ENCODE assay signal across 22 mouse cellular contexts in genomic region chr14:58003852-58004251, GRCm38 (mm10). TPM values are rescaled to one million over a fixed set of nuclear protein-coding genes. Genes with fewer than 3 reads are reported as not detected.
A peak's percentile ranks its signal among the peaks of the same experiment; 100 is the strongest.
DNase-seq lines count a peak whose midpoint lies in the region; TF ChIP-seq lines count a peak whose summit lies in the region.
"Had no signal": no experiment of that assay in that cellular context is flagged by ENCODE, and none has a peak within 500 bp of the region (broad histone marks: within the 10 kb centered on the region; RNA-seq: fewer than 3 reads in every experiment).

No protein-coding gene starts in this region.

- no peaks in the 10 kb centered on the region for H3K9me3 ChIP-seq in heart, embryonic 10.5 days
- H3K9me3 ChIP-seq: embryonic facial prominence, embryonic 10.5 days; embryonic facial prominence, embryonic 12.5 days; forebrain, embryonic 13.5 days; forebrain, embryonic 15.5 days had no signal

- H3K79me2 ChIP-seq in myocyte (ENCODE audit: control insufficient read depth, insufficient read depth): peaks cover under 1% of the 10 kb centered on the region

- intact Hi-C loops in gastrocnemius, postnatal 36 days (cut with DNase I): no loop called here
- intact Hi-C loops in left cerebral cortex, postnatal 36 days (cut with DNase I): no loop called here

- TF ChIP-seq POLR2A in myocyte (IDR thresholded peaks at IDR 0.05; ENCODE audit: insufficient read length, low read depth): no peak

- H3K4me2 ChIP-seq in myocyte (ENCODE audit: low read depth): peak overlapping the region; percentile 28
- H3K4me2 ChIP-seq: embryonic facial prominence, embryonic 12.5 days; forebrain, embryonic 13.5 days; forebrain, embryonic 15.5 days had no signal

- no peaks in the 10 kb centered on the region for H3K36me3 ChIP-seq in heart, embryonic 10.5 days
- H3K36me3 ChIP-seq in myocyte (ENCODE audit: control insufficient read depth, insufficient read depth): no peaks in the 10 kb centered on the region
- H3K36me3 ChIP-seq: embryonic facial prominence, embryonic 10.5 days; embryonic facial prominence, embryonic 12.5 days; forebrain, embryonic 15.5 days had no signal

- peaks cover 4% of the 10 kb centered on the region; the same call in 1 of the 2 replicates for H3K4me1 ChIP-seq in heart, embryonic 10.5 days
- H3K4me1 ChIP-seq: embryonic facial prominence, embryonic 12.5 days had no signal

- peak; percentile 22 for DNase-seq in heart, adult 11 months
- no peak for DNase-seq in heart, embryonic 10.5 days (ENCODE audit: low spot score)
- DNase-seq in brain, adult 2 months (ENCODE audit: low read depth, low spot score): peak; percentile 60
- DNase-seq in gastrocnemius, postnatal 36 days: no peak
- DNase-seq in left cerebral cortex, postnatal 36 days (ENCODE audit: low spot score in 2 of 2): no peak
- no peak for DNase-seq in spleen, adult 18-20 months
- DNase-seq: adrenal gland, adult 8-10 months; adrenal gland, postnatal 14 days; adrenal gland, postnatal 36 days; B cell, adult 2 months; cerebellum, adult 11-12 months; cerebellum, adult 2 months; cerebellum, adult 9-10 months; cerebellum, postnatal 10 days; cerebellum, postnatal 25 days; forebrain, postnatal 0 days had no signal

- H3K27ac ChIP-seq in heart, embryonic 10.5 days: no peak overlapping the region
- H3K27ac ChIP-seq: embryonic facial prominence, embryonic 10.5 days; embryonic facial prominence, embryonic 12.5 days; forebrain, embryonic 13.5 days; forebrain, embryonic 15.5 days had no signal

- 49% methylated on average over 6 of the region's 6 CpGs for WGBS in heart, embryonic 10.5 days

- no peak overlapping the region for H3K4me3 ChIP-seq in heart, embryonic 10.5 days
- H3K4me3 ChIP-seq in myocyte: no peak overlapping the region
- H3K4me3 ChIP-seq: embryonic facial prominence, embryonic 10.5 days; embryonic facial prominence, embryonic 12.5 days; forebrain, embryonic 13.5 days; forebrain, embryonic 15.5 days had no signal

- H3ac ChIP-seq in myocyte (ENCODE audit: control insufficient read depth, insufficient read length): no peak overlapping the region

- H3K27me3 ChIP-seq in heart, embryonic 10.5 days (ENCODE audit: insufficient read depth, poor library complexity, severe bottlenecking): no peaks in the 10 kb centered on the region
- H3K27me3 ChIP-seq in myocyte (ENCODE audit: control insufficient read depth, insufficient read depth, insufficient read length): no peaks in the 10 kb centered on the region
- H3K27me3 ChIP-seq: embryonic facial prominence, embryonic 12.5 days; forebrain, embryonic 13.5 days; forebrain, embryonic 15.5 days; Patski had no signal

TF ChIP-seq in myocyte, 11 proteins besides CTCF, POLR2A, EP300 and RAD21:
- TF ChIP-seq USF1 (IDR thresholded peaks at IDR 0.05; ENCODE audit: low read depth): no peak
- no peak for TF ChIP-seq MYOG (IDR thresholded peaks at IDR 0.05; ENCODE audit: control insufficient read depth in 1 of 3, insufficient read depth in 1 of 3, insufficient read length in 2 of 3, low read depth in 2 of 3)
- no peak for TF ChIP-seq SRF (IDR thresholded peaks at IDR 0.05; ENCODE audit: control insufficient read depth, insufficient read length, low read depth)
- no peak for TF ChIP-seq TCF12 (IDR thresholded peaks at IDR 0.05; ENCODE audit: insufficient read depth, poor library complexity, severe bottlenecking)
- TF ChIP-seq MYOD1 (IDR thresholded peaks at IDR 0.05; ENCODE audit: control insufficient read depth in 1 of 3, insufficient read length in 2 of 3, low read depth in 2 of 3): peak; percentile 30 to 70 (median 50)
- no peak for TF ChIP-seq POLR2AphosphoS2 (IDR thresholded peaks at IDR 0.05; ENCODE audit: insufficient read length, low read depth)
- TF ChIP-seq REST (IDR thresholded peaks at IDR 0.05; ENCODE audit: insufficient read depth, insufficient read length): no peak

RNA-seq across cellular contexts. Expression of gene Micu2, which starts 4.8 kb away (rescaled TPM):
- polyA plus RNA-seq in heart, embryonic 10.5 days (2016; fragmentation: Nextera tagmentation; extraction: Ambion mirVana): 82.7 and 88.7 TPM in 2 replicates
- 48.2 TPM for polyA plus RNA-seq in myocyte (2012; fragmentation: generic; extraction: Trizol)
- 10 to 100 TPM; 30.1 to 31.9 TPM for total RNA-seq in gastrocnemius, postnatal 36 days (2021)
- 10 to 100 TPM; 21.1 to 30.1 TPM for total RNA-seq in left cerebral cortex, postnatal 36 days (2021)

Comparison
In these comparisons a context has a peak if more than half of its experiments do, and no peak if none do; other contexts are left out.
1. DNase-seq: peak in heart, adult 11 months (single experiment) and brain, adult 2 months (single experiment); none in heart, embryonic 10.5 days (single experiment), gastrocnemius, postnatal 36 days (0 of 2), left cerebral cortex, postnatal 36 days (0 of 2) and spleen, adult 18-20 months (0 of 2).